In genomic region chr13:31618001-31618400, GRCm38 (mm10) we compare ENCODE assay signal across 9 mouse cellular contexts. TPM values are rescaled to one million over a fixed set of nuclear protein-coding genes. Genes with fewer than 3 reads are reported as not detected.
DNase-seq lines count a peak whose midpoint lies in the region; ATAC-seq lines count a peak whose summit lies in the region.
"Had no signal": no experiment of that assay in that cellular context is flagged by ENCODE, and none has a peak within 500 bp of the region (broad histone marks: within the 10 kb centered on the region; RNA-seq: fewer than 3 reads in every experiment).

No protein-coding gene starts in this region.

- no peaks in the 10 kb centered on the region for H3K36me3 ChIP-seq in liver, embryonic 11.5 days (ENCODE audit: control insufficient read depth, insufficient read depth, low read length)
- no peaks in the 10 kb centered on the region for H3K36me3 ChIP-seq in forebrain, embryonic 10.5 days (replicated peaks)
- H3K36me3 ChIP-seq in limb, embryonic 11.5 days (ENCODE audit: control insufficient read depth, insufficient read depth, low read length), result no peaks in the 10 kb centered on the region
- no peaks in the 10 kb centered on the region for H3K36me3 ChIP-seq in neural tube, embryonic 14.5 days (ENCODE audit: control insufficient read depth, insufficient read depth, low read length)

- WGBS in liver, embryonic 11.5 days, result 4% methylated on average over 12 of the region's 12 CpGs
- WGBS in forebrain, embryonic 10.5 days, result 1% methylated on average over 12 of the region's 12 CpGs
- WGBS in limb, embryonic 11.5 days, result 1% methylated on average over 12 of the region's 12 CpGs
- under 1% methylated on average over 12 of the region's 12 CpGs for WGBS in neural tube, embryonic 14.5 days

- no peaks in the 10 kb centered on the region for H3K9me3 ChIP-seq in liver, embryonic 11.5 days (ENCODE audit: control insufficient read depth, low read length)
- no peaks in the 10 kb centered on the region for H3K9me3 ChIP-seq in forebrain, embryonic 10.5 days
- no peaks in the 10 kb centered on the region for H3K9me3 ChIP-seq in limb, embryonic 11.5 days (ENCODE audit: control insufficient read depth, low read length)
- H3K9me3 ChIP-seq in neural tube, embryonic 14.5 days (ENCODE audit: control insufficient read depth, low read length), result no peaks in the 10 kb centered on the region

- no peak overlapping the region for H3K9ac ChIP-seq in liver, embryonic 11.5 days (ENCODE audit: low read depth, low read length)
- H3K9ac ChIP-seq in limb, embryonic 11.5 days (ENCODE audit: low read length), result no peak overlapping the region
- no peak overlapping the region for H3K9ac ChIP-seq in neural tube, embryonic 14.5 days (replicated peaks; ENCODE audit: low read depth, low read length)

- peak overlapping the region; percentile 57 for H3K4me2 ChIP-seq in liver, embryonic 11.5 days
- H3K4me2 ChIP-seq in limb, embryonic 11.5 days (ENCODE audit: low read depth, severe bottlenecking), result peak overlapping the region; percentile 36
- H3K4me2 ChIP-seq in neural tube, embryonic 14.5 days (ENCODE audit: low read depth, low read length), result peak overlapping the region; percentile 41

- H3K27me3 ChIP-seq in liver, embryonic 11.5 days (replicated peaks; ENCODE audit: control insufficient read depth, insufficient read depth, low read length), result peaks cover 97% of the 10 kb centered on the region
- H3K27me3 ChIP-seq in forebrain, embryonic 10.5 days (ENCODE audit: poor library complexity, severe bottlenecking), result peaks cover 100% of the 10 kb centered on the region
- peaks cover 89% of the 10 kb centered on the region for H3K27me3 ChIP-seq in limb, embryonic 11.5 days (ENCODE audit: control insufficient read depth, insufficient read depth, low read length)
- H3K27me3 ChIP-seq in neural tube, embryonic 14.5 days (ENCODE audit: control insufficient read depth, insufficient read depth, low read length), result peaks cover 81% of the 10 kb centered on the region

- no peak for ATAC-seq in liver, embryonic 11.5 days (replicated peaks; ENCODE audit: low FRiP score)
- no peak for ATAC-seq in limb, embryonic 11.5 days (ENCODE audit: insufficient number of reproducible peaks, low FRiP score, low TSS enrichment, low read depth)
- ATAC-seq in neural tube, embryonic 14.5 days (ENCODE audit: low read depth), result 0 out of 2 replicates have a peak, but pooled peaks have one; percentile 3
- no peak for ATAC-seq in granulocyte monocyte progenitor cell, adult 5-6 weeks (replicated peaks; ENCODE audit: poor library complexity, severe bottlenecking)

- H3K4me3 ChIP-seq in liver, embryonic 11.5 days (ENCODE audit: low read depth, low read length), result no peak overlapping the region
- H3K4me3 ChIP-seq in forebrain, embryonic 10.5 days, result peak overlapping the region; percentile 39
- H3K4me3 ChIP-seq in limb, embryonic 11.5 days (ENCODE audit: low read depth, low read length), result no peak overlapping the region
- 0 out of 2 replicates have a peak overlapping the region, but pooled peaks have one; percentile 17 for H3K4me3 ChIP-seq in neural tube, embryonic 14.5 days (ENCODE audit: low read depth, low read length)

- no peak for DNase-seq in liver, embryonic 11.5 days (ENCODE audit: low spot score)
- no peak for DNase-seq in liver
- DNase-seq in forebrain, embryonic 10.5 days (ENCODE audit: extremely low spot score, low spot score), result peak; percentile 23
- DNase-seq in limb, embryonic 11.5 days (ENCODE audit: low spot score), result no peak
- no peak for DNase-seq in gastrocnemius, postnatal 25 days
- no peak for DNase-seq in right cerebral cortex, postnatal 14 days

- no peak overlapping the region for H3K27ac ChIP-seq in liver, embryonic 11.5 days (ENCODE audit: low read depth, low read length)
- no peak overlapping the region for H3K27ac ChIP-seq in forebrain, embryonic 10.5 days
- H3K27ac ChIP-seq in limb, embryonic 11.5 days (replicated peaks; ENCODE audit: low read depth, low read length), result no peak overlapping the region
- H3K27ac ChIP-seq in neural tube, embryonic 14.5 days (ENCODE audit: low read depth, low read length), result no peak overlapping the region

- no peaks in the 10 kb centered on the region; the same call in 1 of the 2 replicates for H3K4me1 ChIP-seq in liver, embryonic 11.5 days (replicated peaks; ENCODE audit: control insufficient read depth, insufficient read depth, low read length)
- H3K4me1 ChIP-seq in forebrain, embryonic 10.5 days, result peaks cover 35% of the 10 kb centered on the region
- H3K4me1 ChIP-seq in limb, embryonic 11.5 days (ENCODE audit: control insufficient read depth, insufficient read depth, low read length), result no peaks in the 10 kb centered on the region; the same call in none of the 2 replicates
- H3K4me1 ChIP-seq in neural tube, embryonic 14.5 days (ENCODE audit: control insufficient read depth, insufficient read depth, low read length), result no peaks in the 10 kb centered on the region

RNA-seq across cellular contexts. Expression of gene Foxf2, which starts 7.6 kb away (rescaled TPM):
- 0.70 and 1.2 TPM in 2 replicates for polyA plus RNA-seq in liver, embryonic 11.5 days (2014; fragmentation: Nextera tagmentation; extraction: Ambion mirVana)
- polyA plus RNA-seq in forebrain, embryonic 10.5 days (2016; fragmentation: Nextera tagmentation; extraction: Ambion mirVana), result 3.5 and 3.9 TPM in 2 replicates
- polyA plus RNA-seq in limb, embryonic 11.5 days (2014; fragmentation: Nextera tagmentation; extraction: Ambion mirVana), result 0.20 and 0.71 TPM in 2 replicates
- 3.4 and 4.5 TPM in 2 replicates for polyA plus RNA-seq in neural tube, embryonic 14.5 days (2014; fragmentation: Nextera tagmentation; extraction: Ambion mirVana)
- not detected for total RNA-seq in gastrocnemius, postnatal 25 days (2021)
- not detected in 2 replicates for total RNA-seq in granulocyte monocyte progenitor cell, adult 5-6 weeks (2014; fragmentation: Nextera tagmentation)
- total RNA-seq in granulocyte monocyte progenitor cell, adult 5-6 weeks (2017), result not detected in 2 replicates
- polyA plus RNA-seq: thymus, postnatal 0 days had no signal

RNA-seq across cellular contexts. Expression of gene A530084C06Rik, which starts 58.9 kb away (rescaled TPM):
- not detected in 2 replicates for polyA plus RNA-seq in liver, embryonic 11.5 days (2014; fragmentation: Nextera tagmentation; extraction: Ambion mirVana)
- polyA plus RNA-seq in forebrain, embryonic 10.5 days (2016; fragmentation: Nextera tagmentation; extraction: Ambion mirVana), result not detected in 2 replicates
- not detected in 2 replicates for polyA plus RNA-seq in limb, embryonic 11.5 days (2014; fragmentation: Nextera tagmentation; extraction: Ambion mirVana)
- not detected in 2 replicates for polyA plus RNA-seq in neural tube, embryonic 14.5 days (2014; fragmentation: Nextera tagmentation; extraction: Ambion mirVana)
- not detected for total RNA-seq in gastrocnemius, postnatal 25 days (2021)
- not detected in 2 replicates for total RNA-seq in granulocyte monocyte progenitor cell, adult 5-6 weeks (2014; fragmentation: Nextera tagmentation)
- 0.39 TPM in 1 of 2 replicates, not detected in the other for total RNA-seq in granulocyte monocyte progenitor cell, adult 5-6 weeks (2017)
- polyA plus RNA-seq: thymus, postnatal 0 days had no signal

Comparison
In these comparisons a context has a peak if more than half of its experiments do, and no peak if none do; other contexts are left out.
1. H3K4me3 ChIP-seq: peak in forebrain, embryonic 10.5 days (single experiment) and neural tube, embryonic 14.5 days (single experiment); none in liver, embryonic 11.5 days (single experiment) and limb, embryonic 11.5 days (single experiment).
2. Peak in every context shown above with its lines, with median percentiles within 50 percentile points of each other: H3K4me2 ChIP-seq.